Comparison of ENCODE assay signal across 19 mouse cellular contexts in the genomic region with DNA sequence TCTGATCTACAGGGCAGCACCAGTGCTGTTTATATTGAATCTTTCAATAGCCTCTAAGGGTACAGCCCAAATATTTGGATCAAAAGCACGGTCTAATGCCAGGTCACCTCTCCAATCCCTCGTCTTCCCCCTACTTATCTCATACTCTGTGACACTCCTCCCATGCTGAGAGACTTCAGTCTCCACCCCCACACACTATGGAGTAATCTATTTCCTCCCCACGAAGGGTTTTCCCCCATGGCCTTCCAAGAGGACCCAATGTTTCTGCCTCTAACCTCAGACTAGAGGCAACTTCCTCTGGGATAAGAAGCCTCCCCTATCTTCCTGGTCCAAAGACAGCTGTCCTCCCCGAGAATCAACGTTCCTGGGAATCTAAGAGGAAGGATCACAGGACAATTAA. TPM values are rescaled to one million over a fixed set of nuclear protein-coding genes. Genes with fewer than 3 reads are reported as not detected.
DNase-seq lines count a peak whose midpoint lies in the region; ATAC-seq and TF ChIP-seq lines count a peak whose summit lies in the region.
"Had no signal": no experiment of that assay in that cellular context is flagged by ENCODE, and none has a peak within 500 bp of the region (broad histone marks: within the 10 kb centered on the region; RNA-seq: fewer than 3 reads in every experiment).

No protein-coding gene starts in this region.

- no peaks in the 10 kb centered on the region for H3K27me3 ChIP-seq in liver, embryonic 16.5 days (ENCODE audit: control insufficient read depth, insufficient read depth, low read depth, low read length)
- H3K27me3 ChIP-seq in intestine, embryonic 16.5 days (replicated peaks; ENCODE audit: control insufficient read depth, insufficient read depth, low read length), result no peaks in the 10 kb centered on the region

- no peak for TF ChIP-seq POLR2A in bone marrow macrophage, adult 2 months (IDR thresholded peaks at IDR 0.05; ENCODE audit: borderline replicate concordance, low read depth, low read length)

- peak overlapping the region; percentile 10 for H3K4me2 ChIP-seq in liver, embryonic 16.5 days (ENCODE audit: low read depth, low read length)
- no peak overlapping the region for H3K4me2 ChIP-seq in intestine, embryonic 16.5 days (ENCODE audit: low read depth, low read length)
- H3K4me2 ChIP-seq: heart, embryonic 12.5 days; hindbrain, embryonic 13.5 days; limb, embryonic 15.5 days had no signal

- peak overlapping the region; percentile 63 for H3K27ac ChIP-seq in bone marrow macrophage, adult 2 months (ENCODE audit: insufficient read depth, low read depth, low read length)
- peak overlapping the region; percentile 46 for H3K27ac ChIP-seq in liver, embryonic 16.5 days (ENCODE audit: low read length)
- no peak overlapping the region for H3K27ac ChIP-seq in intestine, embryonic 16.5 days (ENCODE audit: low read length)
- H3K27ac ChIP-seq: hindbrain, embryonic 13.5 days; limb, embryonic 15.5 days had no signal

- no peak overlapping the region for H3K4me3 ChIP-seq in bone marrow macrophage, adult 2 months (ENCODE audit: insufficient read depth, low read length)
- H3K4me3 ChIP-seq in liver, embryonic 16.5 days (ENCODE audit: low read depth, low read length), result no peak overlapping the region
- no peak overlapping the region for H3K4me3 ChIP-seq in intestine, embryonic 16.5 days (ENCODE audit: low read length)
- H3K4me3 ChIP-seq: heart, embryonic 12.5 days; hindbrain, embryonic 13.5 days; limb, embryonic 15.5 days had no signal

- H3K9ac ChIP-seq in liver, embryonic 16.5 days (ENCODE audit: low read depth, low read length), result no peak overlapping the region; the same call in 1 of the 2 replicates
- no peak overlapping the region for H3K9ac ChIP-seq in intestine, embryonic 16.5 days (ENCODE audit: low read depth, low read length)
- H3K9ac ChIP-seq: heart, embryonic 12.5 days; hindbrain, embryonic 13.5 days; limb, embryonic 15.5 days had no signal

- no peaks in the 10 kb centered on the region for H3K9me3 ChIP-seq in liver, embryonic 16.5 days (replicated peaks; ENCODE audit: control insufficient read depth, low read length)
- no peaks in the 10 kb centered on the region for H3K9me3 ChIP-seq in intestine, embryonic 16.5 days (ENCODE audit: control insufficient read depth, low read length)
- H3K9me3 ChIP-seq: G1E; heart, embryonic 12.5 days; hindbrain, embryonic 13.5 days; limb, embryonic 15.5 days had no signal

- no peaks in the 10 kb centered on the region for H3K36me3 ChIP-seq in liver, embryonic 16.5 days (ENCODE audit: control insufficient read depth, insufficient read depth)
- H3K36me3 ChIP-seq in intestine, embryonic 16.5 days (ENCODE audit: control insufficient read depth, insufficient read depth, low read length), result no peaks in the 10 kb centered on the region
- H3K36me3 ChIP-seq: G1E; heart, embryonic 12.5 days; hindbrain, embryonic 13.5 days; limb, embryonic 15.5 days had no signal

- no peak for DNase-seq in spleen, postnatal 4 days (ENCODE audit: low spot score in 2 of 2)
- DNase-seq in cerebellum, postnatal 10 days, result no peak
- no peak for DNase-seq in adrenal gland, postnatal 4 days (ENCODE audit: low spot score in 2 of 2)
- DNase-seq: adrenal gland, postnatal 25 days; cerebellum, adult 8-10 months; heart, adult 11 months; heart, postnatal 14 days; kidney, adult 9 months; thymus, postnatal 14 days had no signal

- TF ChIP-seq CTCF in bone marrow macrophage, adult 2 months (IDR thresholded peaks at IDR 0.05; ENCODE audit: low read depth, low read length), result no peak

- H3K4me1 ChIP-seq in bone marrow macrophage, adult 2 months (ENCODE audit: control insufficient read depth, insufficient read depth, low read length), result peaks cover 37% of the 10 kb centered on the region
- peaks cover 45% of the 10 kb centered on the region for H3K4me1 ChIP-seq in liver, embryonic 16.5 days (ENCODE audit: control insufficient read depth, low read depth, low read length)
- H3K4me1 ChIP-seq in intestine, embryonic 16.5 days (ENCODE audit: control insufficient read depth, insufficient read depth, low read length), result no peaks in the 10 kb centered on the region

- ATAC-seq in inflammation-experienced regulatory T-cells, adult 6 months, result peak; percentile 49
- ATAC-seq in liver, embryonic 16.5 days (ENCODE audit: low read depth), result peak; percentile 79
- no peak for ATAC-seq in intestine, embryonic 16.5 days
- ATAC-seq: forebrain, embryonic 16.5 days; lung, postnatal 0 days had no signal

- whole genome bisulfite sequencing in liver, embryonic 16.5 days (ENCODE audit: insufficient replicate concordance), result 5% methylated on average over 5 of the region's 5 CpGs
- WGBS in intestine, embryonic 16.5 days, result 42% methylated on average over 5 of the region's 5 CpGs

RNA-seq across cellular contexts. Expression of a gene that starts 5.6 kb away (rescaled TPM):
- 22.8 and 28.3 TPM in 2 replicates for polyA plus RNA-seq in bone marrow macrophage, adult 2 months (2012; ENCODE audit: insufficient read depth, insufficient read length, missing spikeins)
- polyA plus RNA-seq in inflammation-experienced regulatory T-cells, adult 6 months (2017; shearing (Covaris generic)), result 10 to 100 TPM in 2 of 3 experiments, 1 to 10 TPM in 1; 9.8 to 16.6 (median 13.3) TPM
- 6.6 and 7.0 TPM in 2 replicates for polyA plus RNA-seq in liver, embryonic 16.5 days (2015; fragmentation: Nextera tagmentation; extraction: Ambion mirVana)
- polyA plus RNA-seq in intestine, embryonic 16.5 days (2015; fragmentation: Nextera tagmentation; extraction: Ambion mirVana), result 14.3 and 15.6 TPM in 2 replicates
- total RNA-seq in adrenal gland, postnatal 4 days (2021), result 10 to 100 TPM; 87.4 TPM

RNA-seq across cellular contexts. Expression of a gene that starts 7.5 kb away (rescaled TPM):
- 1,191 and 1,194 TPM in 2 replicates for polyA plus RNA-seq in bone marrow macrophage, adult 2 months (2012; ENCODE audit: insufficient read depth, insufficient read length, missing spikeins)
- 1,000 to 10,000 TPM; 1,376 to 1,988 (median 1,894) TPM for polyA plus RNA-seq in inflammation-experienced regulatory T-cells, adult 6 months (2017; shearing (Covaris generic))
- 278 and 327 TPM in 2 replicates for polyA plus RNA-seq in liver, embryonic 16.5 days (2015; fragmentation: Nextera tagmentation; extraction: Ambion mirVana)
- 512 and 565 TPM in 2 replicates for polyA plus RNA-seq in intestine, embryonic 16.5 days (2015; fragmentation: Nextera tagmentation; extraction: Ambion mirVana)
- total RNA-seq in adrenal gland, postnatal 4 days (2021), result 1,000 to 10,000 TPM; 1,172 to 1,181 TPM

RNA-seq across cellular contexts. Expression of a gene that starts 23.3 kb away (rescaled TPM):
- polyA plus RNA-seq in bone marrow macrophage, adult 2 months (2012; ENCODE audit: insufficient read depth, insufficient read length, missing spikeins), result 11.5 and 11.7 TPM in 2 replicates
- 1 to 10 TPM; 4.4 to 8.7 (median 8.2) TPM for polyA plus RNA-seq in inflammation-experienced regulatory T-cells, adult 6 months (2017; shearing (Covaris generic))
- polyA plus RNA-seq in liver, embryonic 16.5 days (2015; fragmentation: Nextera tagmentation; extraction: Ambion mirVana), result 8.5 and 8.7 TPM in 2 replicates
- 3.0 and 3.1 TPM in 2 replicates for polyA plus RNA-seq in intestine, embryonic 16.5 days (2015; fragmentation: Nextera tagmentation; extraction: Ambion mirVana)
- total RNA-seq in adrenal gland, postnatal 4 days (2021), result 10 to 100 TPM; 25.0 to 32.0 TPM
